Mouse (Mus musculus) heart, adult 8-10 months (tissue): ENCODE results near the gene Stradb. TPM values are rescaled to one million over a fixed set of nuclear protein-coding genes. Genes with fewer than 3 reads are reported as not detected.
A peak's percentile ranks its signal among the peaks of the same experiment; 100 is the strongest.

ENCODE experiments used
- DNase-seq: peaks from one replicate; pipeline ENCODE4 v3.0.0; 2022; ENCODE audit warnings: low spot score
- total RNA-seq, 4 experiments: library from RNA; stranded (reverse); gene quantifications; 2 replicates each; pipeline ENCODE4 v1.2.4; 2022

Stradb gene
- total RNA-seq, 4 experiments from 2014 or later, result 70.3 to 88.6 (median 75.8) TPM

DNA sequence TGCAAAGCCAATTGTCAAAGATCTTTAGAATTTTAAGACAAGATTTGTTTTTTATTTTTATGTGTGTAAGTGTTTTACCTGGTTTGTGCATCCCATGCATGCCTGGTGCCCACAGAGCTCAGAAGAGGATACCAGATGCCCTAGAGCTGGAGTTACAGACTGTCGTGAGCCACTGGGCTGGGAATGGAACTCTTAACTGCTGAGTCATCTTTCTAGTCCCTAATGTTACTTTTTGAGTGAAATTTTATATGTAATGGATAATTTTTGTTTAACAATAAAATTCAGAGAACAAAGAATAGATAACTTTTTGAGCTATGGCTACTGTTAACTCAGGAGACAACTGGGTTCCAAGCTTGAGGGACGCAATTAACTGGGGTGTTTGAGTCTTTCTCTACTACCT is 13.6 kb upstream of the Stradb start:
- no peak for DNase-seq

DNA sequence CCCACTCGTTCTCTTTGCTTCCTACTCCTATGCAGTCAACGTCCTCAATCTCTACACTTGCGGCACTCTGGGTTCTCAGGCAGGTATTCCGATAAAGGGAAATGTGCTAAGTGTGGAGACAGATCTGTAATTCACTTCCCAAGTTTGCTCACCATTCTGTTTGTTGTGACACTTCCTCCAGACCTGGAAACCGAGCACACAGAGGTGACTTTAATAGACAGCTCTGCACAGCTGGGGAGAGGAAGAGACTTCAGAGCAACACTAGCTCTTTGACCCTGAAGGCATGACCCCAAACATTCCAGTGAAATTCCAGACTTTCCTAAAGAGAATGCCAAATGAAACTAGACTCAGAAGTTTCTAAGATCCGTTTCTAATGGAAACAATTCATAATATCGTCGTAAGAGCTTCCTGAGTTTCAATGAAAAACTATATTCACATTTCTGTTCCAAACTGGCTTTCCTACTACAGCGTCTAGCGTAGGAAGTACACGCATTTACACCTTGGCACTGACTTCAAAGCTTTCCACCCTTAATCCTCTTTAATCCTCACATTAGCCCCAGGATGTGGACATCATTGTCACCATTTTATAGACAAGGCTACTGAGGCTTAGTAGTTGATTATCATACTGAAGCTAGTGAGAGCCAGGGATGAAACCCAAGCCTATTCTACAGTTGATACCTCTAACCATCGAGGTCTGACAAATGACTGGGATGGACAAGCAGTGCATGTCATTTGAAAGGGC is 12.0 kb upstream of the Stradb start:
- peak; percentile 51 for DNase-seq

DNA sequence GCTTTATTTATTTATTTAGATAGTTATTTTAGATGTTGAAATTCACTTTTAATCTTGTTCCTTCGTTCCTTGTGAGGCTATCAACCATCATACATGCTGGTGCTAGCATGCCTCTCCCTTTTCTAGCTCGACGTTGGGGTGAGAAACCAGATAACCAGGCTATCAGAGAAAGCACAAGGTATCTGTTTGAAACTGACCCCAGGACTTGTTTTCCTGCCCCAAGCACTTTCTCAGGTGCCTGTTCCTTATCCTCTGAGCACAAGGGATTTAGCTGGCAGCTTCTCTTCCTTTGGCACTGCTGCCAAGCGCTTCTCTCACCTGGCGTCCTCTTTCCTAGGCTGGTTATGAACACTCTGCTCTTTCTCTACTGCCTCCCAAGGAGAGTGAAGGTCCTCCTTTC is 10.9 kb upstream of the Stradb start:
- no peak for DNase-seq

DNA sequence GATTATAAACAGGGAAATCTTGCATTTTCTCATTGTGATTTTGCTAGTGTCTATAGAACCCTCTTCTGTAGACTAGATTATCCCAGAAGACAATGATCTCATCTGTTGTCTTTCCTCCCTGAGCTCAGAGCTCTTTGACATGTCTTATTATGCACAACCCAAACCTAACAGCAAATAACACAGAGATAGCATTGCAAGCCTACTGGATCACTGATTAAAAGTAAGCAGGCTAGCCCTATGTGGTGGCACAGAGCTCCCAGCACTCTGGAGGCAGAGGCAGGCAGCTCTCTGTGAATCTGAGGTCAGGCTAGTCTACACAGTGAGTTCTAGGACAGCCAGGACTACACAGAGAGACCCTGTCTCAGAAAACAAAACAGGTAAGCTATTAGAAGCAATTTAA is 10.5 kb upstream of the Stradb start:
- DNase-seq, result no peak

DNA sequence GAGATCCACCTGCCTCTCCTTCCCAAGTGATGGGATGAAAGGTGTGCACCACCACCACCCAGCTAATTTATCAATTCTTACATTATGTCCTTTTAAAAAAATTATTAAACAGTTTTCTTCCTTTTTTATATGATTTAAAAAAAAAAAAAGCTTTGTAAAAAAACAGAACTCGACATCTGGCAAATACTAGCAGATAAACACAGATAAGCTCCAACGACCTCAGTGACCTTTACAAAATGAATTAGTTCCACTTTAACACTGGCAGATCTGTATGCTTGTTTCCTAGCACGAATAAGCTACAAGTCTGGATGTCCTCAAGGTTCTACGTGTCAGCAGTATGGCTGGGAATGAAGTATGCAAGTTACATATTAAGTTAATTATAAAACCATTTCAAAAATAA is 5.8 kb upstream of the Stradb start:
- no peak for DNase-seq

DNA sequence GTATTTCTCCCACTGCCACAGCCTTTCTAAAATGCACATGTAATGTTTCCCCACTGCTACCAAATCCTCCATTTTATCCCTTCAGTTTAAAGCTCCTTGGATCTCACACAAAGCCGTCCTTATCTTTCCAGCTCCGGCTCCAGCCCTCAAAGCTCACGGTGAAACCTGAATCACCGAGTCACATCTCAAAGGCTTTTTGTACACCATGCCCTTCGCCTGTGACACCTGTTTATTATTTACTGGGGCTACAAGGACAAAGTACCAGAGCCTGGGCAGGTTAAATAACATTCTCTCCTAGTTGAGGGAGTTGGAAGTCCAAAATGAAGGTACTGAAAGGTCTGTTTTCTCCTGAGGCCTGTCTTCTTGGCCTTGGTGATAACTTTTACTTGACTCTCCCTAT is 3.3 kb upstream of the Stradb start:
- DNase-seq, result no peak

DNA sequence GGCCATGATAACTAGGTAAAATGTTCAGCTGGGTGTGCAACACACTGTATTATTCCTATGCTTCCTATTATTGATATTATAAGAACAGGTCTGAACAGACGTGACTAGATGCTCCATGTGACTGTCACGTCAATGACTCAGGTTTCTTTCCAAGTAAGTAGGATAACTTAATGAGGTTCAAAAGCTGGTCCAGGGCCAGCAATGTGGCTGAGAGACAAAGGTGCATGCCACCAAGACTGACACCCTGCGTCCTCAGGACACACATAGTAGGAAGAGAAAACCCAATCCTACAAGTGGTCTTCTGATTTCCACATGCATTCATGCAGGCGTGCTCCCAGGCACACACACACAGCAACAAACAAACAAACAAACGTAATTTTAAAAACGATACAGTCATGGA is 2.2 kb upstream of the Stradb start:
- peak; percentile 31 for DNase-seq

DNA sequence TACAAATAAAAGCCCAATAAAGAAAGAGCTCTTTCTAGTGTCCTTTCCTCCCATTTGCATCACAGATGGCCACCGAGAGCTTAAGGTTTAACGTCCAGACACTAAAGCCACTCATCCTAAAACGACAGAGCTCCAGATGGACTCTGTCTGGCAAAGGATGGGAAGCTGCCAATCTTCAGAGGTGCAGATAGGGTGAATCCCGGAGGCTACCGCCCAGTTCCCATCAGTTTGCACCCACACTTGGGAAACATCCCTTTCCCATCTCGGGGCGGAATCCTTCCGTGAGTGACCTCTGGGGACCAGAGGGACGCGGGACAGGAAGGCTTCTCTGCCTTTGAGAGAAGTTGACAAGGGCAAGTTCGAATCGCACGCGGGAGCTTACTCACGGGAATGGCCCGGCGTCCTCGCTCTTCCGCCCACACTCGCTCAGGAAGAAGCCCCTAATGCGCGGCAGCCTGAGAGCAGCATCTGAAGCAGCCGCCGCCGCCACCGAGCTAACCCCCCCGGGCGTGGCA is 414 bp upstream of the Stradb start:
- no peak for DNase-seq

- DNase-seq, result no peak
These were observed 9.0 kb downstream of the Stradb start for GRCm38 (mm10) chr1:58982276-58982675.

DNA sequence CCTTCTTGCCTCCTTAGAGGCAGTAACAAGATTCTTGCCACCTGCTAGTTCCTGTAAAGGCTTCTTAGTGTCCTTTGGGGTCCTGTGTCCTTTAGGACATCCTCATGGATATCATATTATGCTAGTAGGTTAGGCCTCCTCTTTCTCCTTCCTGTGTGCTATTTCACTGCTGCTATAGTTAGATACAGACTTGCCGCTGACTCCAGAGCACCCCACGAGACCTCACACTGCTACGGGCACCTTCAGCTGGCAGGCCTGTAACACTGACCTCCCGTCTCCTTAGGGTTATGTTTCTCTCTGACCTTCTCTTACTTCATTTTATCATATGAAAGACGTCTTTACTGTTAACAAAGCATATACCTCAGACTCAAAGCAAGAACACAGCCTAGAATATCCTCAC is 11.3 kb downstream of the Stradb start:
- DNase-seq, result no peak

DNA sequence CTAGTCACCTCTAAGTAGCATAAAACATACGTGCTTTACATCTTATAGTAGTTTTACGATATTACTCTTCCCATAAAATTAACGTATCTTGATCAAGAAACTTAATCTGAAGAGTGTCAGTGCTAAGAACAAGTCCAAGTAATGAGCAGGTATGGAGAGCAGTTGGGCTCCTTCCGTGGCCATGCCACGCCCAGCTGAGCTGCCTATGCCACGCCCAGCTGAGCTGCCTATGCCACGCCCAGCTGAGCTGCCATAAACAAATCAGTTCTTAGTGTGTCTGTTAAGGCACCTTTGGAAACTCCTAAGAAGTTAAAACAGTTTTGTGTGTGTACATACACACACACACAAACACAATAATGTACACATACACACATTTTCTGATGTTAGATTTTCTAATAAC is 19.8 kb downstream of the Stradb start:
- no peak for DNase-seq

- DNase-seq, result no peak
These were observed 20.4 kb downstream of the Stradb start for GRCm38 (mm10) chr1:58993723-58994122.

- no peak for DNase-seq
These were observed 22.0 kb downstream of the Stradb start for GRCm38 (mm10) chr1:58995313-58995712.

GRCm38 (mm10) chr1:59009250-59009649 is 35.9 kb downstream of the Stradb start:
- no peak for DNase-seq

GRCm38 (mm10) chr1:59021556-59021955 is 48.2 kb downstream of the Stradb start:
- no peak for DNase-seq

GRCm38 (mm10) chr1:59037723-59038122 is 64.4 kb downstream of the Stradb start:
- no peak for DNase-seq

Other genes starting within 250 kb of the Stradb start
- 1 to 10 TPM; 6.2 to 9.8 (median 7.3) TPM for gene Casp8, start 178.1 kb upstream of the Stradb start, total RNA-seq
- 100 to 1,000 TPM; 204 to 258 (median 233) TPM for gene Trak2, start 92 bp upstream of the Stradb start, total RNA-seq
- not detected for gene C2cd6, start 121.4 kb downstream of the Stradb start, total RNA-seq
- 1 to 10 TPM; 2.3 to 4.8 (median 2.4) TPM for gene Tmem237, start 146.9 kb downstream of the Stradb start, total RNA-seq
- under 1 TPM in 1 of 4 experiments, not detected in 3; 0.09 TPM for gene Mpp4, start 189.9 kb downstream of the Stradb start, total RNA-seq